Mouse (Mus musculus) CH12.LX (cell line): ENCODE measurements around the gene Creg1.

Experiments
- CHD2 ChIP-seq: IDR thresholded peaks from 2 replicates; pipeline ENCODE4 v1.6.1; 2011; ENCODE audit warnings: low read length, improper control_type of control experiment
- CTCF ChIP-seq, 2 experiments: IDR thresholded peaks in 1 of 2; conservative IDR thresholded peaks in 1 of 2; 2 replicates each; pipeline ENCODE4 v1.5.1; 2011 to 2012; ENCODE audit warnings: low read depth in 2 of 2, low read length in 2 of 2, improper control_type of control experiment in 1 of 2, inconsistent platforms in 1 of 2, mild to moderate bottlenecking in 1 of 2, moderate library complexity in 1 of 2
- E2F4 ChIP-seq: IDR thresholded peaks from 2 replicates; pipeline ENCODE4 v1.6.1; 2011; ENCODE audit warnings: low read depth, low read length, improper control_type of control experiment; ENCODE audit not compliant: insufficient replicate concordance
- EP300 ChIP-seq: IDR thresholded peaks from 2 replicates; pipeline ENCODE4 v1.6.1; 2011; ENCODE audit warnings: low read length, improper control_type of control experiment
- GABPA ChIP-seq: IDR thresholded peaks from 2 replicates; pipeline ENCODE4 v1.6.1; 2012; ENCODE audit warnings: low read depth, low read length, improper control_type of control experiment, inconsistent platforms; ENCODE audit not compliant: insufficient replicate concordance
- MAX ChIP-seq: IDR thresholded peaks from 2 replicates; pipeline ENCODE4 v1.6.1; 2011; ENCODE audit warnings: low read length, improper control_type of control experiment
- MAZ ChIP-seq: IDR thresholded peaks from 2 replicates; pipeline ENCODE4 v1.6.1; 2012; ENCODE audit warnings: low read depth, mild to moderate bottlenecking, inconsistent platforms, low read length, improper control_type of control experiment, moderate library complexity
- MEF2A ChIP-seq: IDR thresholded peaks from 2 replicates; pipeline ENCODE4 v1.6.1; 2014; ENCODE audit warnings: low read depth, mild to moderate bottlenecking, inconsistent platforms, low read length, improper control_type of control experiment, borderline replicate concordance
- UBTF ChIP-seq: IDR thresholded peaks from 2 replicates; pipeline ENCODE4 v1.6.1; 2012; ENCODE audit warnings: low read depth, mild to moderate bottlenecking, inconsistent platforms, low read length, improper control_type of control experiment, moderate library complexity
- ZMIZ1 ChIP-seq: IDR thresholded peaks from 2 replicates; pipeline ENCODE4 v1.6.1; 2012; ENCODE audit warnings: low read depth, mild to moderate bottlenecking, inconsistent platforms, low read length, improper control_type of control experiment

DNA sequence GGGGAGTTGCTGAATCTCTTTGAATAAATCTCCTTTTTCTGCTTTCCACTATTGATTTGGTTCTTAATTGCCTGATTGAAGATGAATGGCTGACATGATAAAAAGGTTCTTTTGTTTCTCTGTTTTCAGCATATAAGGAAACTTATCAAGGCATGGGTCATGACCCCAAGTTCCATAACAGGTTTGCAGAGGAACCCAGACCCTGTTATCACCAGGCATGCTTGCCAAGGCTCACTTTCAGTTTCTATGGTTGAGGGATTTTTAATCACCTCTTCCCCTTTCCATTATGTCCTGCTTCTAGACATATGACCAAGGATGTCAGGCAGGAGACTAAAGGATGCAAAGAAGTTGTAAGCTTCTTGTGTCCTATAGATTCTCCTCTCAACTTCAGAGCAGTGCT lies 12.4 kb upstream of the Creg1 start:
- no peak for TF ChIP-seq MEF2A
- TF ChIP-seq EP300, result no peak
- no peak for TF ChIP-seq MAX
- TF ChIP-seq UBTF, result no peak
- no peak for TF ChIP-seq CHD2
- TF ChIP-seq ZMIZ1, result no peak
- TF ChIP-seq CTCF (conservative IDR thresholded peaks at IDR 0.05 in 1 of 2, IDR thresholded peaks at IDR 0.05 in 1 of 2; ENCODE audit: low read depth in 2 of 2, low read length in 2 of 2), result no peak
- TF ChIP-seq MAZ, result no peak
- no peak for TF ChIP-seq GABPA
- TF ChIP-seq E2F4, result no peak
